Mouse (Mus musculus): ENCODE measurements around the gene Usp1. TPM values are rescaled to one million over a fixed set of nuclear protein-coding genes. Genes with fewer than 3 reads are reported as not detected.

The Usp1 gene
- total and polyA plus RNA-seq, 2 experiments, result 13.9 to 24.9 TPM

GRCm38 (mm10) chr4:98918204-98918603 is 5.4 kb upstream of the Usp1 start:
- no peak for DNase-seq (ENCODE audit: extremely low read depth, low read depth, low spot score)
- no peak for TF ChIP-seq POLR2A (IDR thresholded peaks at IDR 0.05; ENCODE audit: extremely low read depth, insufficient read depth, low read length)
- no peak for TF ChIP-seq CTCF (IDR thresholded peaks at IDR 0.05; ENCODE audit: low read depth, low read length)
- Histone ChIP-seq H3K9ac (ENCODE audit: low read depth, low read length) (no peak overlapping the region), H3K79me2 (ENCODE audit: control insufficient read depth, insufficient read depth, low read length) (no peaks in the 10 kb centered on the region), H3K27ac (replicated peaks; ENCODE audit: insufficient read depth, low read depth, low read length) (no peak overlapping the region), H3K36me3 (ENCODE audit: control insufficient read depth, insufficient read depth, low read length) (no peaks in the 10 kb centered on the region), H3K4me1 (ENCODE audit: control insufficient read depth, insufficient read depth, low read length) (peaks cover 3% of the 10 kb centered on the region; the same call in 1 of the 2 replicates), H3K4me3 (ENCODE audit: insufficient read depth, low read depth, low read length) (no peak overlapping the region), H3K27me3 (ENCODE audit: control insufficient read depth, insufficient read depth, low read length) (no peaks in the 10 kb centered on the region)
- 91% methylated on average over 1 of the region's 1 CpGs for WGBS

GRCm38 (mm10) chr4:98920896-98921295 is 2.7 kb upstream of the Usp1 start:
- WGBS, result 91% methylated on average over 4 of the region's 4 CpGs
- DNase-seq (ENCODE audit: extremely low read depth, low read depth, low spot score), result no peak
- H3K27ac ChIP-seq (replicated peaks; ENCODE audit: insufficient read depth, low read depth, low read length), result no peak overlapping the region

GRCm38 (mm10) chr4:98922061-98922642 is 1.5 kb upstream of the Usp1 start:
- TF ChIP-seq CTCF (IDR thresholded peaks at IDR 0.05; ENCODE audit: low read depth, low read length) (no peak), POLR2A (IDR thresholded peaks at IDR 0.05; ENCODE audit: extremely low read depth, insufficient read depth, low read length) (no peak)
- Histone ChIP-seq H3K4me1 (ENCODE audit: control insufficient read depth, insufficient read depth, low read length) (peaks cover 9% of the 10 kb centered on the region), H3K27ac (replicated peaks; ENCODE audit: insufficient read depth, low read depth, low read length) (peak overlapping the region; percentile 60), H3K79me2 (ENCODE audit: control insufficient read depth, insufficient read depth, low read length) (no peaks in the 10 kb centered on the region; the same call in 1 of the 2 replicates), H3K27me3 (ENCODE audit: control insufficient read depth, insufficient read depth, low read length) (no peaks in the 10 kb centered on the region), H3K4me3 (ENCODE audit: insufficient read depth, low read depth, low read length) (peak overlapping the region; percentile 67), H3K36me3 (ENCODE audit: control insufficient read depth, insufficient read depth, low read length) (no peaks in the 10 kb centered on the region), H3K9ac (ENCODE audit: low read depth, low read length) (peak overlapping the region; percentile 70)
- peak; percentile 71 for DNase-seq (ENCODE audit: extremely low read depth, low read depth, low spot score)
- WGBS, result under 1% methylated on average over 18 of the region's 18 CpGs

More at GRCm38 (mm10) chr4:98920896-98921295, 2.7 kb upstream of the Usp1 start:
- no peaks in the 10 kb centered on the region for H3K27me3 ChIP-seq (ENCODE audit: control insufficient read depth, insufficient read depth, low read length)
- TF ChIP-seq POLR2A (IDR thresholded peaks at IDR 0.05; ENCODE audit: extremely low read depth, insufficient read depth, low read length), result no peak
- no peak for TF ChIP-seq CTCF (IDR thresholded peaks at IDR 0.05; ENCODE audit: low read depth, low read length)
- H3K79me2 ChIP-seq (ENCODE audit: control insufficient read depth, insufficient read depth, low read length), result no peaks in the 10 kb centered on the region
- H3K36me3 ChIP-seq (ENCODE audit: control insufficient read depth, insufficient read depth, low read length), result no peaks in the 10 kb centered on the region
- H3K4me1 ChIP-seq (ENCODE audit: control insufficient read depth, insufficient read depth, low read length), result peaks cover 9% of the 10 kb centered on the region
- H3K4me3 ChIP-seq (ENCODE audit: insufficient read depth, low read depth, low read length), result no peak overlapping the region
- H3K9ac ChIP-seq (ENCODE audit: low read depth, low read length), result no peak overlapping the region

GRCm38 (mm10) chr4:98922643-98923567 is 705 bp upstream of the Usp1 start:
- TF ChIP-seq POLR2A (IDR thresholded peaks at IDR 0.05; ENCODE audit: extremely low read depth, insufficient read depth, low read length), result peak; percentile 66
- no peak for TF ChIP-seq CTCF (IDR thresholded peaks at IDR 0.05; ENCODE audit: low read depth, low read length)
- Histone ChIP-seq H3K4me3 (ENCODE audit: insufficient read depth, low read depth, low read length) (peak overlapping the region; percentile 72), H3K79me2 (ENCODE audit: control insufficient read depth, insufficient read depth, low read length) (no peaks in the 10 kb centered on the region; the same call in 1 of the 2 replicates), H3K36me3 (ENCODE audit: control insufficient read depth, insufficient read depth, low read length) (no peaks in the 10 kb centered on the region), H3K9ac (ENCODE audit: low read depth, low read length) (peak overlapping the region; percentile 70), H3K4me1 (ENCODE audit: control insufficient read depth, insufficient read depth, low read length) (peaks cover 9% of the 10 kb centered on the region), H3K27me3 (ENCODE audit: control insufficient read depth, insufficient read depth, low read length) (no peaks in the 10 kb centered on the region), H3K27ac (replicated peaks; ENCODE audit: insufficient read depth, low read depth, low read length) (peak overlapping the region; percentile 60)
- WGBS, result under 1% methylated on average over 53 of the region's 53 CpGs
- peak; percentile 100 for DNase-seq (ENCODE audit: extremely low read depth, low read depth, low spot score)

- WGBS, result under 1% methylated on average over 64 of the region's 66 CpGs
These were observed 678 bp downstream of the Usp1 start for GRCm38 (mm10) chr4:98924071-98924905.

More at GRCm38 (mm10) chr4:98924071-98924905, 678 bp downstream of the Usp1 start:
- peak; percentile 64 for DNase-seq (ENCODE audit: extremely low read depth, low read depth, low spot score)
- Histone ChIP-seq H3K9ac (ENCODE audit: low read depth, low read length) (peak overlapping the region; percentile 88), H3K27ac (replicated peaks; ENCODE audit: insufficient read depth, low read depth, low read length) (peak overlapping the region; percentile 89), H3K36me3 (ENCODE audit: control insufficient read depth, insufficient read depth, low read length) (peaks cover 1% of the 10 kb centered on the region; the same call in 1 of the 2 replicates), H3K4me3 (ENCODE audit: insufficient read depth, low read depth, low read length) (peak overlapping the region; percentile 72), H3K27me3 (ENCODE audit: control insufficient read depth, insufficient read depth, low read length) (no peaks in the 10 kb centered on the region), H3K79me2 (ENCODE audit: control insufficient read depth, insufficient read depth, low read length) (no peaks in the 10 kb centered on the region; the same call in 1 of the 2 replicates), H3K4me1 (ENCODE audit: control insufficient read depth, insufficient read depth, low read length) (peaks cover 9% of the 10 kb centered on the region)
- TF ChIP-seq CTCF (IDR thresholded peaks at IDR 0.05; ENCODE audit: low read depth, low read length), result no peak
- TF ChIP-seq POLR2A (IDR thresholded peaks at IDR 0.05; ENCODE audit: extremely low read depth, insufficient read depth, low read length), result no peak

All from liver, adult 2 months (tissue).